Mouse (Mus musculus): Measurements from ENCODE around the gene Isy1.
"Not testable (repeated sequence)": the region's sequence is repeated elsewhere in the genome, so short reads cannot be mapped to it uniquely, and the experiment has no call there.

The Isy1 gene

DNA sequence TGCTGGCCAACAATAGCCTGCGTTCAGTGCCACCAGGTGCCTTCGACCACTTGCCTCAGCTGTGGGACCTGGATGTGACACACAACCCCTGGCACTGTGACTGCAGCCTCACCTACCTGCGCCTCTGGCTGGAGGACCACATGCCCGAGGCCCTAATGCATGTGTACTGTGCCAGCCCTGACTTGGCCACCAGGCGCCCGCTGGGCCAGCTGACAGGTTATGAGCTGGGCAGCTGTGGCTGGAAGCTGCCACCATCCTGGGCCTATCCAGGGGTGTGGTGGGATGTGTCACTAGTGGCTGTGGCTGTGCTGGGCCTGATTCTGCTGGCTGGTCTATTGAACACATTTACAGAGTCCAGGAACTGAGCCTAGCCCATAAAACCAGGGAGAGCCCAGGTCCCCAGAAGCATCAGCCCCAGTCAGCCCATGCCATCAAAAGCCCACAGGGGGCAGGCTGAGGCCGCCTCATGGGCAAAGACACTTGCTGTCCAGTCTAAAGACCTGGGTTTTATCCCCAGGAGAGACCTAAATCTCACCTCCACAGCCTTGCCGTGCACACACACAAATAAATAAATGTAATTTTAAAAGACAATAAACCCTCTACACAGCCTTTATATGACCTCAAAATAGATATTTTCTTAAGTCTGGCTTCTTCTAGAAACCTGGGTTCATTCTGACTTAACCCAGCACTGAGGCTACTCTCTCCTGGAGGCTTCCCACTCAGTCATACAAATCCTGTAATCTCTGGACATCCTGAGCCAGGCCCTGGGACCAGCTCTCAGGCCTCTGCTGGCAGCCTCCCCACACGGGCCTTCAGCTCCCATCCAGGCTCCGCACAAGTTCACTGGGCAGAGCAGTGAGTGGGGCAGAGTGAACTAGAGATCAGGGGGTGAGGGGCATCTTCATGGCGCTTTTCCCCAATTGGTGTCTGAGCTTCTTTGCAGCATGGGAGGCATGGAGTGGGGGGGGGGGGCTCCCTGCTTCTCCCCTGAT is 59.1 kb downstream of the Isy1 start:
- DNase-seq (ENCODE audit: extremely low read depth, low read depth): no peak

GRCm38 (mm10) chr6:87778294-87779173 is 60.1 kb downstream of the Isy1 start:
- DNase-seq (ENCODE audit: extremely low read depth, low read depth): peak; percentile 62

DNA sequence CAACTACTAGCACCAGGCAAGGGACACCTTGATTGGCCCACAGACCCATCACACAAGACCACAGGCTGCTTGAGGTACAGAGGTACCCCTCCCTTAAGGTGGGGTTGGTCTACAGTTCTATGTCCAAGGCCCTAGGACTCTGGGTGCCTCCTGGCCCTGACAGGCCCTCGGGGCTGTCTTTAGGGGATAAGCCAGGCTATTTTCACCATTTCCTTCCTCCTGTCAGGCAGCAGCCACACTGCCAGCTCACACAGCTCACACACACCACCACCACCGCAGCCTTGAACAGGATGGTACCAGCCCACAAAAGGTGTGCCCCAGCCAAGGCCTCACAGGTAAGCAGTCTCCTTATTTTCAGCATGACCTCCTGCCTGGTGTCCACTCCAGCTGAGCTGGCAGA is 60.8 kb downstream of the Isy1 start, which contains the start of gene Gp9:
TSS of gene Gp9 (plus strand) at position 231 of the 400 bp plus-strand sequence.
- no peak for DNase-seq (ENCODE audit: extremely low read depth, low read depth)

GRCm38 (mm10) chr6:87776663-87777062 is 61.9 kb downstream of the Isy1 start:
- no peak for DNase-seq (ENCODE audit: extremely low read depth, low read depth)

DNA sequence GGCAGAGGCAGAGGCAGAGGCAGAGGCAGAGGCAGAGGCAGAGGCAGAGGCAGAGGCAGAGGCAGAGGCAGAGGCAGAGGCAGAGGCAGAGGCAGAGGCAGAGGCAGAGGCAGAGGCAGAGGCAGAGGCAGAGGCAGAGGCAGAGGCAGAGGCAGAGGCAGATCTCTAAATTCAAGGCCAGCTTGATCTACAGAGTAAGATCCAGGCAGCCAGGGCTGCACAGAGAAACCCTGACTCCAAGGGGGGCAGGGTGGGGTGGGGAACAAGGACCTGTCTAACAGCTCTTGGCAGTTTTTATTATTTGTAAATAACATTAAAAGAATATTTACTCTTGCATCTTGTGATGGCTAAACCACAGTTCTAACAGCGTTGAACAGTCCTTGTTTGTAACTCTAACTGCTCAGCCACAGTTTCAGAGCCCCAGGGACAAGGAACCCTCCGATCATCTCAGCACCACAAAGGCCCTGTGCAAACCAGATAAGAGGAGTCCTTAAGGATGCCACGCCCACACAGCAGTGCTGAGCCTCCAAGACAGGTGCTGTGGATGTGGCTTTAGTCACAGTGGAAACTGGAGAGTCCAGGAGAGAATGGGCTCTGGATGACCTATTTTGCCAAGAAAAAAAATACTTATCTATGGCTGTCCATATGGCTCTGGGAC is 62.9 kb downstream of the Isy1 start:
- peak; percentile 97 for DNase-seq (ENCODE audit: extremely low read depth, low read depth)

- DNase-seq (ENCODE audit: extremely low read depth, low read depth): no peak
These were observed 63.7 kb downstream of the Isy1 start for GRCm38 (mm10) chr6:87774909-87775308.

- no peak for DNase-seq (ENCODE audit: extremely low read depth, low read depth)
These were observed 64.1 kb downstream of the Isy1 start for GRCm38 (mm10) chr6:87774466-87774865.

- no peak for DNase-seq (ENCODE audit: extremely low read depth, low read depth)
These were observed 68.0 kb downstream of the Isy1 start for GRCm38 (mm10) chr6:87770626-87771025.

DNA sequence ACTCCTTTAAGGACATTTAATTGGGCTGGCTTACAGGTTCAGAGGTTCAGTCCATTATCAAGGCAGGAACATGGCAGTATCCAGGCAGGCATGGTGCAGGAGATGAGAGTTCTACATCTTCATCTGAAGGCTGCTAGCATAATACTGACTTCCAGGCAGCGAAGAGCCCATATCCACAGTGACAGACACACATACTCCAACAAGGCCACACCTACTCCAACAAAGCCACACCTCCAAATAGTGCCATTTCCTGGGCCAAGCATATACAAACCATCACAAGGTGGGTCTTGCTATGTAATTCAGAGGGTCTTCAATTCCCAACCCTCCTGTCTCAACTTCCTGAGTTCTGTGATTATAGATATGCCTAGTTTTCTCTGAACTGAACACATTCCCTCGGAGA is 74.3 kb downstream of the Isy1 start:
- not testable (repeated sequence) for DNase-seq (ENCODE audit: extremely low read depth, low read depth)

Data from MEL-GATA-1-ER (cell line).